Mouse (Mus musculus): ENCODE data around the gene Ifitm1.

- TF ChIP-seq CTCF (IDR thresholded peaks at IDR 0.05; ENCODE audit: control insufficient read depth, insufficient read depth, low read length), result no peak
- no peak for TF ChIP-seq POLR2A (IDR thresholded peaks at IDR 0.05; ENCODE audit: borderline replicate concordance, control insufficient read depth, low read depth, low read length)
These were observed 14.6 kb upstream of the Ifitm1 start for GRCm38 (mm10) chr7:140952441-140952840.

All from bone marrow, adult 2 months (tissue).